Mouse (Mus musculus) layer of hippocampus, adult 8-10 months (tissue): ENCODE results near the gene Gm5148. TPM values are rescaled to one million over a fixed set of nuclear protein-coding genes. Genes with fewer than 3 reads are reported as not detected.
A peak's percentile ranks its signal among the peaks of the same experiment; 100 is the strongest.

Experiments
- DNase-seq, 2 experiments: peaks; one replicate each; pipeline ENCODE4 v3.0.0; 2022; ENCODE audit warnings: low spot score in 2 of 2
- total RNA-seq, 4 experiments: library from RNA; stranded (reverse); gene quantifications; 2 replicates each; pipeline ENCODE4 v1.2.4; 2022

Gm5148 gene
- total RNA-seq, 4 experiments from 2014 or later: 4.3 to 5.8 (median 4.8) TPM

DNA sequence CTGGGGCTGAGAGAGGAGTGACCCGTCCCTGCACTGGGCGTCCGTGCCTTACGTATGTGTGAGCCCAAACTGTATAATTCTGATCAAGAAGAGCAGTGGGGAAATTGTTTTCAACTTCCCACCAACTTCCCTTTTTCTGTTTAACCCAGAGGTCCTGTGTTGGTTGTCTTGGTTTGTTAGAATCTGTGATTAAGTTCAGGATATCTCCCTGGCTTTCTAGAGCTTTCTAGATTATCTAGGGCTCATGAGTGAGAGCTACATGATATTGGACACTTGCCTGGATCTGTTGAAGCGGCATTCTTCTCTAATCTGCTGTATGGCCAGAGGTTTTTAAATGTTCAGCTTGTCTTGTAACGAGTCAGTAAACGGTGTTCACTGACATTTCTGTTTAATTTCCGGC lies 30.7 kb downstream of the Gm5148 start:
- no peak for DNase-seq

GRCm38 (mm10) chr3:37692945-37693344 lies 31.3 kb downstream of the Gm5148 start:
- no peak for DNase-seq

GRCm38 (mm10) chr3:37687158-37687980 lies 36.9 kb downstream of the Gm5148 start:
- DNase-seq: peak; percentile 43 to 51

DNA sequence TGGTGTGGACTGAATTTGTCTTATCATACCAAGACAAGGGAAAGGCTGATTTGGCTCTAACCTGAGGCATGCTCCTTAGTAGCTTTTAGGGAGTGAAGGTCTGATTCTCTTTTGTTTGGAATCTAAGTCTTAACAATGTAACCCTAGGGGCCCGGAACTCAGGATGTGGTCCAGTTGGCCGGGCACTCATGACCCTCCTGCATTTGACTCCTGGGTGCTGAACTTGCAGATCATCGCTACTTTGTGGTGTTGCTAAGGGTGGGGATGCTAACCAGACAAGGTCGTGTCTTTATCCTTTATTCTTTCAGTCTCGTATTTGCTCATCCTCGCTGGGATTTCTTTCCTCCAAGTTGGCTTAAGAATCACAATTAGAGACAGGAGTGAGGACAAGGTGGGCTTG lies 37.5 kb downstream of the Gm5148 start:
- DNase-seq: no peak

DNA sequence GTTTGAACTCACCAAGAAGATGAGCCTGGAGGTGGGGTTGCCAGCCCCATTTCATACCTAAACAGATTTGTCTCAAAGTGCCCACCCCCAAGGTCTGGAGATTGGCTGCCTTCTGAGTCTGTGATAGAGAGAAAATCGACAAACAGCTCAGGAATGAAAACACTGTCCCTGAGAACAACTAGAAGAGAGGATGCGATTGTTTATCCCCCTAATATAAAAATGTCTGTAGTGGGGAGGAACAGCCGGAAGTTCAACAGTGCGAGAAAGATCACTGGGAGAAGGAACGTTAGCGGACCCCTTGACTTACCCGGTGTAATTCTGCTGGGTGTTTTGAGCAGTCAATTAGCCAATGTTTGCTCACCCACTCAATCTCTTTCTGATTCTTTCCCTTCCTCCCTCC lies 38.1 kb downstream of the Gm5148 start:
- no peak for DNase-seq

DNA sequence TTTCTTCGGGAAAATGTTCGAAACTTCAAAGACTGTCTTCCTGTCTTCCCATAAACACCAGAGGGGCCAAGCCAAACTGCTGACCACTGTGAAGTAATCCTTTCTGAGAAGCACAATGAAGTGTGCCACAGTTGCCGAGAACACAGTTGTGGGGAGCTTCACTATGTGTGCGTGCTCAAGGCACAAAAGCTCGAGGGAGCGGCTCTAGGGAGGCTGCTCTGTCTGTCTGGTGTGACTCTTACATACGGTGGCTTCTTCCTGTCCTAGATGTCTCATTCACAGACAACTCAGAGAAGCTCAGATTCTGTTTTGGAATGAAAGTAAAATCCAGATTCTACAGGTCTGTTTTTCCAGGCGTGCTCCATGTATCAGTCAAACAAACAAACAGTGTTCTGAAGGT lies 48.0 kb downstream of the Gm5148 start:
- DNase-seq: no peak

- DNase-seq: no peak
These were observed 49.2 kb downstream of the Gm5148 start for GRCm38 (mm10) chr3:37675056-37675525.

GRCm38 (mm10) chr3:37673513-37674261 lies 50.6 kb downstream of the Gm5148 start:
- no peak for DNase-seq

GRCm38 (mm10) chr3:37672266-37673040 lies 51.8 kb downstream of the Gm5148 start:
- no peak for DNase-seq

DNA sequence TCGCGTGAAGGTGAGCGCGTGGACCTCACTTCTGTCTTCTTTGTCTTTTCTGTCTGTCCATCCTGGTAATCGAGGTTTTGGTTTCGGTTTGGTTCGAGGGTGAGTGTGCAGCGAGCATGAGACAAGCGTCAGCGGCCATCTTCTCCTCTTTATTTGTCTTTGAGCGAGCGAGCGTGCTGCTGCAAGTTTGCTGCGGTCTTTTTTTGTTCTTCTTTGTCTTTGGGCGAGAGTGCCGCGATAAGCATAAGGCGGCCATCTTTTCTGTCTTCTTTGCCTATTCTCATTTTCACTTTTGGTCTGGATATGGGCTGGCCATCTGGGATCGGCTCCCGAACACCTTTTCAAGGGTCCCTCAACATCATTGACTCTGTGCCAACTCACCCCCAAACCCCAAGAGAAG lies 55.2 kb downstream of the Gm5148 start:
- DNase-seq: no peak

DNA sequence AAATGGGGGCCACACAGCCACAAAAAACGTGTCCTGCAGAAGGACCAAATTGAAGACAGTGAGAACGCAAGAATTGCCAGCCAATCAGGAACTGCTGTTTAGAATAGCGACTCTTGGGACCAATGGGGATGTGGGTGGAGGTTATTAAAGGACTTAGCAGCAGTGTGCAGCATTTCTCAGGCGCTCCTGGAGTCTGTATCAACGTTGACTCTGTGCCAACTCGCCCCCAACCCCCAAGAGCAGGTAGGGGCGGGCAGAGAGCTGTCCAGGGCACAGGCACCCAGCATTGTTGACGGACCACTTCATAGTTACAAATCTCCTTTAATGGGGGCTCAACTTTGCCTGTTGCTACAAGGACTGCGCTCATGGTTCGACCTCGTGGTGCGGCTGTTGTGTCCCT lies 55.6 kb downstream of the Gm5148 start:
- DNase-seq: no peak

DNA sequence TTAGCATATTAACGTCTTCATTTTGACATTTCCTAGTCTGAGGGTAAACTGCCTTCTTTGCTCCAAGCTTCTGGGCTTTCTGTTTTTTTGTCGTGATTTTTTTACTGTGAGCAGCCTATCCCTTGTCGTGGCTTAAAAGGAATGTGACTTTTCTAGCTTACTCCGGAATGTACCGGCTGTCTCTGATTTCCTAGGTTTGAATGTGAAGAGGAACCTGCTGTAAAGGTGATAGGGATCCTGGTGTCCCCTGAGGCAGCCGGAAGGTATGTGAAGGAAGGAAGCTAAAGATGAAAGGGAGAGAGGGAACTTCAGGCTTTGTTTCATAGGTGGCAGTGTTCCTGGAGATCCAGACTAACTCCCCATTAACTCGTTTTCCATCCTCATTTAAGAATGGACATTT lies 56.6 kb downstream of the Gm5148 start:
- DNase-seq: no peak

DNA sequence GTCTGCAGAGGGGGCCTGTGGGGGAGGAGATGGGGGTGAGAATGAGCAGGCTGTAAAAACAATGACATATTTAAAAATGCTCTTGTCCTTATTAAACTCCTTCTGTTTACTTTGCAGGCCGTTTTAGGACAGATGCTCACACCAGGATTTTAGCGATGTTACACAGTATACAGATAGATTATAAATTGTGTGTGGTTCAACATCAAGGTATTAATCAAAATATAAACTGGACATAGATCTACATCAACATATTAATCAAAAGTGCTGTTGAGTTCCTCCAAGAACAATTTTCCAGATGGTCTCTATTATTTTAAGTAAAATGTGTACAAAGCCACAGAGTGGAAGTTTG lies 57.2 kb downstream of the Gm5148 start:
- DNase-seq: no peak

GRCm38 (mm10) chr3:37666291-37667118 lies 57.8 kb downstream of the Gm5148 start:
- no peak for DNase-seq

Other genes with a start within 250 kb of the Gm5148 start
- gene Spry1, start 84.5 kb downstream of the Gm5148 start, total RNA-seq: 10 to 100 TPM in 2 of 4 experiments, 1 to 10 TPM in 2; 9.0 to 13.6 (median 10.1) TPM